Mouse (Mus musculus) Patski (cell line): ENCODE results near the gene Pax8. TPM values are rescaled to one million over a fixed set of nuclear protein-coding genes. Genes with fewer than 3 reads are reported as not detected.

ENCODE experiments used
- ATAC-seq: fragments of 100-300 bp; one replicate; pipeline ENCODE4 v1.8.0; 2021
- CTCF ChIA-PET: fragments of 350-600 bp; sonication (Branson Sonifier 250); formaldehyde crosslinking; loops from one replicate; lab custom pipeline; 2022; ENCODE audit warnings: inconsistent platforms; lab: Charles Lee
- POLR2A ChIA-PET: fragments of 350-600 bp; sonication (Branson Sonifier 250); formaldehyde crosslinking; loops from one replicate; lab custom pipeline; 2022; ENCODE audit warnings: antibody characterized with exemption, inconsistent platforms; lab: Charles Lee
- DNase-seq: peaks from one replicate; pipeline ENCODE4 v3.0.0-alpha.2; 2011; ENCODE audit warnings: low read depth, low spot score
- H3K27me3 ChIP-seq: fragments of 371-371 bp; one replicate; pipeline ENCODE4 v1.5.1; 2021
- CTCF ChIP-seq: fragments of 100-300 bp; IDR thresholded peaks from one replicate; pipeline ENCODE4 v1.5.1; 2021
- in situ Hi-C: fragments of 300-500 bp; cut with MboI; formaldehyde crosslinking; loops from 3 replicates; pipeline ENCODE4 v1.11.1; 2018; ENCODE audit warnings: low pct_unique_long_range_greater_than_20kb, mixed read lengths
- polyA plus RNA-seq: library from polyadenylated mRNA; unstranded; gene quantifications from one replicate; pipeline ENCODE4 v1.2.3, GENCODE M21; 2021

The Pax8 gene
- polyA plus RNA-seq, 1 experiment from 2014 or later = 219 TPM

DNA sequence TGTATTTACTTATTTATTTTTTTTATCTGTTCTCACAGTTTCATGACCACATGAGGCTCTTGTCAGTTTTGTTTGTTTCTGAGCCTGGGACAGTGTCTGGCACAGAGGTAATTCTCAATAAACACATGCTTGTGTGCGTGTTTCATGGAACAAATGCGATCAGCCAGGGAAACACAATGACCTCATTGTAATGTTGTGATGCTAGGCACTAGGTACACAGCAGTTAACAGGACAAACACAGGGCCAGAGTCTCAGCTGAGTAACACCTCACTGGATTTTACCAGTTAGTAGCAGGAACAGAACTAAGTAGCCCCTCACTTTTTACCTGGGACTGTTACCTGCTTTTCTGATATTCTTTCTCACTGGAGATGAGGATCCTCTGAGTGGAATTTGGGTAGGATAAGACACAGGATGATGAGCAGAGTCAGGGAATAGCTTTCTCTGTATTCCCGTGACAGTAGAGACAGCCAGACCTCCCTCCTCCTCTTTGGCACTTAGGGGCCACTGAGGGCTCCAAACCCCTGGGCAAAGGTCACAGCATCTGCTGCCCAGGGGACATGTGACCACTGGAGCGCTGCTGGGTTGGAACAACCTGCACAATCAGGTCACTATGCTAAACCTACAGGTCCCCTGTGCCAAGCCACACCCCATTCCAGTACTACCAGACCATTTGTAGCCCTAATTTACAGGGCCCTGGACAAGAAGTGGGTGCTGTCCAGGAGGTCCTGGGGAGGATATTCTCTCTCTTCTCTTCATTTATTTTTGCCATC is 11.8 kb upstream of the Pax8 start:
- in situ Hi-C loops = no loop called here
- TF ChIP-seq CTCF = no peak
- H3K27me3 ChIP-seq = no peaks in the 10 kb centered on the region
- ATAC-seq (no peak), DNase-seq (no peak)
- CTCF ChIA-PET = no interaction called here
- POLR2A ChIA-PET = interaction anchor here (0.6 kb wide), 1 partner anchor 16 kb away, joined by 3 read pairs; no protein-coding TSS in a partner anchor

DNA sequence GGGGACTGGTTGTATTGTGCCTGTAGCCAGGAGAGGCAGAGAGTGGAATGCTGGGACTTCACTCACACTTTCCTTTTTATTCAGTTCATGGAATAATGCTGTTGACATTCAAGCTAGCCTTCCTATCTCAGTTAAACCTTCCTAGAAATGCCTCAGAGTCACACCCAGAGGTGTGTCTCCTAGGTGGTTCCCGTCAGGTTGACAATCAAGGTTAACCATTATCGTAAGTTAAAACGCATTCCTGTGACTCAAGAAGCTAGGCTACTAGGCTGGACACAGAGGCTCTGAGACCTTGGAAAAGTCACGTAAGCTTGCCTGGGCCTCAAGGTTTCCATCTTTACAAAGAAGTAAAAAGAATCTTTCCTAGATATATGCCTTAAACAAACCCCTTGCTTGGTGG is 10.0 kb upstream of the Pax8 start:
- TF ChIP-seq CTCF = no peak
- CTCF ChIA-PET = interaction anchor here (1.1 kb wide), 1 partner anchor 11 kb away, joined by 3 read pairs; no protein-coding TSS in a partner anchor
- POLR2A ChIA-PET = no interaction called here
- in situ Hi-C loops = no loop called here
- no peak for ATAC-seq
- DNase-seq = no peak
- H3K27me3 ChIP-seq = no peaks in the 10 kb centered on the region

DNA sequence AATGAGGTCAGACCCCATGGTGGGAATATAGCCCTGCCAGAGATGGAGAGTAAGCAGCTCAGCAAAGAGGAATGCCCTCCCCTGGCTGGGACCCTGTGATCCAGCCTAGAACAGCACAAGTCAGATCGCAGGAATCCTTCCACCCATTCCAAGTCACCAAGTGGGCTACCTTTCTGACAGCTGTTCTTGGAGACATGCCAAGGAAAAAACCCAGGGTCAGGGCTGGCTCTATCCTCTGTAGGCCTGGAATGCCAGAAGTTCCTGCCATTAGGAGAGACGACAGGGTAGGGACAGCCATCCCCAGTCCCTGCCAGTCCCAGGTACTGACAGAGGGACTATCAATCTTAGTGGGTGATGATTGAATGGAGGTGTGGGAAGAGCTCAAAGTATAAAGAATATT is 4.5 kb upstream of the Pax8 start:
- POLR2A ChIA-PET = interaction anchor here (0.8 to 2.9 kb wide), 8 partner anchors 12 to 86 kb away, joined by 3 to 10 read pairs (median 5); no protein-coding TSS in a partner anchor
- CTCF ChIA-PET = interaction anchor here (1.1 to 3.4 kb wide), 5 partner anchors 9 to 88 kb away, joined by 3 to 18 read pairs (median 6); no protein-coding TSS in a partner anchor
- in situ Hi-C loops = loop anchor here (10.0 kb wide), 2 partner anchors 65 to 165 kb away; no protein-coding TSS in a partner anchor
- TF ChIP-seq CTCF = no peak
- DNase-seq (peak; percentile 90), ATAC-seq (peak; percentile 84)
- no peaks in the 10 kb centered on the region for H3K27me3 ChIP-seq

DNA sequence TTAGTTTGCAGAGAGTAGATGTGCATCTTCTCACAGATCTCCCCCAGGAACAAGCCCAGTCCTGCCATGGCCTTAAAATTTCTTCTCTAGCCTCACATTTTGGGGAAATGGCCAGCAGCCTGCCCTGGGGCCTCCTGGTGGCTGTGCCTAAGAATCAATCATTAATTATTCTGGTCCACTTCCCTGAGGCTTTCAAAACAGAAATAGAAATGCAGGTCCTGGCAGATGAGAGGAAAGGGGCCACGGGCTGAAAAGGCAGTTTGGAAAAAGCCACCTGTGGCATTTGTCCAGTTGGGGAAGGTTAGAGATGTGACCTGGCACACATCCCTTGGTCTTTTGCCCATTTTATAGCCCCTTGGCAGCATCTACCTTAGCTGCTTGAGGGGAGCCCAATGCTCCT is 3.8 kb upstream of the Pax8 start:
- no peaks in the 10 kb centered on the region for H3K27me3 ChIP-seq
- no peak for TF ChIP-seq CTCF
- in situ Hi-C loops = loop anchor here (10.0 kb wide), 2 partner anchors 64 to 164 kb away; no protein-coding TSS in a partner anchor
- ChIA-PET CTCF (interaction anchor here (0.9 to 3.4 kb wide), 5 partner anchors 8 to 60 kb away, joined by 3 to 18 read pairs (median 3); no protein-coding TSS in a partner anchor), POLR2A (interaction anchor here (1.3 to 2.9 kb wide), 6 partner anchors 11 to 85 kb away, joined by 3 to 10 read pairs (median 6); no protein-coding TSS in a partner anchor)
- ATAC-seq (peak; percentile 16), DNase-seq (no peak)

DNA sequence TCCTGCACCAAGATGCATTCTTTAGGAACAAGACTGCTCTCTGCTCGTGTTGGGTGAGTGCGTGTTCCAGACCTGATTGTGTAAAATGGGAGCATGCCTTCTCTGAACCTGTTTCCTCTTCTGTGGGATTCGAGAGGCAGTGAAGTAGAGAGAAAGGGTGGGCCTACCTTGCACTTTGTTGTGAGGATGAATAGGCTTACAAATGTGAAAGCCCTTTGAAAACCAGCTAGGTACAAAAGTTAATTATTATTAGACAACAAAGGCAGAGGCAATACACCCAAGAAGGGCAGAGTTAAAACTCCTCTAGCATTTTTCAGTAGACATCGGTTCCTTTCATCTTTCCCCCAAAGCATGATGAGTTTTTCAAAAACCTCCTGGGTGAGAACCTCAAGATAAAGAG is 3.2 kb upstream of the Pax8 start:
- no peak for TF ChIP-seq CTCF
- ATAC-seq (no peak), DNase-seq (no peak)
- ChIA-PET CTCF (interaction anchor here (0.9 to 2.5 kb wide), 5 partner anchors 10 to 89 kb away, joined by 3 to 6 read pairs (median 3); no protein-coding TSS in a partner anchor), POLR2A (interaction anchor here (0.8 to 2.9 kb wide), 2 partner anchors 10 to 85 kb away, joined by 3 to 10 read pairs; no protein-coding TSS in a partner anchor)
- in situ Hi-C loops = loop anchor here (10.0 kb wide), 2 partner anchors 64 to 164 kb away; no protein-coding TSS in a partner anchor
- H3K27me3 ChIP-seq = no peaks in the 10 kb centered on the region

DNA sequence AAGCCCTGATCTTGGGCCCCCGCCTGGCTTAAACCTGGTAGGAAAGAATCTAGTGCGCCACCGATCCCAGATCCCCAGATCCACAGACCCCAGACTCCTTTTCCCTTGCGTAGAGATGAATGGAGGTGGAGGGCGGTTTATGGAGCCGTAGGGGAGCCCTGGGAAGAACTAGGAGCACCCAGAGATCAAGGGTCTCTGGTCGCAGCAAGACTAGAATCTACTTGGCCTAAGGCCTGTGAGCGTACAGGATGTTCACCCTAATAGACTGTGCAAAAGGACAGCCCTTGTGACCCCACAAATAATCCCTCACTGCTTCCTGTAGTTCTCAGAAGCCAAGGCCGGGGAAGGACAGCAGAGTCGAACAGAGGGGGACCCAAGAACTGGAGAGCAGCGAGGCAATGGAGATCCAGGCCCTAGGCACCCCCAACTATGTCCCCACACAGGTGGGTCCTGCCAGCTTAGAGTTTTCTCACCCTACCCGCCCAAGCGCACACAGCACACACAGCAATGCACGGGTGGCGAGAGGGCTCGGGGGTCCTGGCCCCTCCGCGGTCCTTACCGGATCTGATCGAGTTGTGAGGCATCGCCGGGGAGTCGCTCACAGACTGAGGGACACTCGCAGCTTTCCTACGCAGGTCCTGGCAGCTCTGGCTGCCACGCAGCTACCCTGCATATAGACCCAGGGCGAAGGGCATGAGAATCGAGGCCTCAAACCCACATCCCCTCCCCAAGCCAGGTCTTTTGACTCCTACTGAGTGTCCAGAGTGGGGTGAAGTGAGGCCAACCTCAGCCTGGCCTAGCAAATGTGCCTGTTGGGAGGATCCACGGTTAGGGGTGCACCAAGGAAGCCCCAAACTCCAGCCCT is 653 bp downstream of the Pax8 start:
- ChIA-PET POLR2A (interaction anchor here (0.7 to 4.8 kb wide), 19 partner anchors 9 to 93 kb away, joined by 3 to 32 read pairs (median 4); no protein-coding TSS in a partner anchor), CTCF (interaction anchor here (1.0 to 1.9 kb wide), 4 partner anchors 11 to 88 kb away, joined by 3 to 8 read pairs (median 6); no protein-coding TSS in a partner anchor)
- no peaks in the 10 kb centered on the region for H3K27me3 ChIP-seq
- TF ChIP-seq CTCF = no peak
- DNase-seq (no peak), ATAC-seq (peak; percentile 9)
- in situ Hi-C loops = loop anchor here (5.0 to 25.0 kb wide), 4 partner anchors 60 to 1312 kb away; partner anchors contain the start of genes Mastl and Yme1l1

DNA sequence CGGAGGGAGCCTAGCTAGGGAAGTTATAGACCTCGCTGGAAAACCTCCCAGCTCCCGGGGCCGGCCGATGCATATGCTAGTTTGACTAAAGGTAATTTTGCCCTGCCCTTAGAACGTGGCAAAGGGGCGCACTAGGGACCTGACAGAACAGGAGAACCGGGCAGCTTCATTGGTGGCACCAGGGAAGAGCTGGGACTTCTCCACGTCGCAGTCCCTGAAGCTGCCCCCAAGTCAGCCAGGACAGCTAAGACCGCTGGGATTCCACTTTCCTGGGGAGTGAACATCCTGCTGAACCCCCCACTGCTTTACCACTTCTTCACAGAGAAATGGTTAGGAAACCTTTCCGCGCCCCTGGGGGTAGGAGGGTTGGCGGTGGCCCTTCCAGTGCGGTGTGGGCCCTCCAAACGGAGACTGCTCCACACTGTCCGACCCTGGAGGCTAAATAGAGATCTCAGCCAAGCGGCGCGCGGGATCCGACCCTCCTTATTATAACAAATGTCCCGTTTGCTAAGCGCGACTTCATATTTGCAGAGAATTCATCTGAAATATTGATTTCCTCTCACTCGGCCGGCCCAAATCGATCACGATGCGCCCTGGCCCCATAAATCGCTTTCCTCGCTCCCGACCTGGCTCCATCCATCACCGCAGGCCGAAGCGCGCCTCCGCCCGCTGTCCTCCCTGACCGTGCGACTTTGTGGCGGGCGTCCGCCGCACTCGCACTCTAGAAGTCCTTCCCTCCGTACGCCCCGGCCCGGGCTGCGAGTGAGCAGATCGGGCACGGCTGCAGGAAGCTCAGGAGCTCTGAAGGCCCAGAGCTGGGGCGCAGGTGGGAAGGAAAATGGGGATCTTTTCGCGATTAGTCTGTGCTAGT is 1.5 kb downstream of the Pax8 start:
- no peak for DNase-seq
- no peak for TF ChIP-seq CTCF
- no peak for ATAC-seq
- H3K27me3 ChIP-seq = no peaks in the 10 kb centered on the region
- ChIA-PET CTCF (interaction anchor here (0.9 to 1.9 kb wide), 6 partner anchors 10 to 89 kb away, joined by 3 to 8 read pairs (median 4); no protein-coding TSS in a partner anchor), POLR2A (interaction anchor here (0.6 to 4.8 kb wide), 21 partner anchors 7 to 94 kb away, joined by 3 to 32 read pairs (median 3); no protein-coding TSS in a partner anchor)
- in situ Hi-C loops = loop anchor here (5.0 to 25.0 kb wide), 4 partner anchors 59 to 1312 kb away; partner anchors contain the start of genes Mastl and Yme1l1

DNA sequence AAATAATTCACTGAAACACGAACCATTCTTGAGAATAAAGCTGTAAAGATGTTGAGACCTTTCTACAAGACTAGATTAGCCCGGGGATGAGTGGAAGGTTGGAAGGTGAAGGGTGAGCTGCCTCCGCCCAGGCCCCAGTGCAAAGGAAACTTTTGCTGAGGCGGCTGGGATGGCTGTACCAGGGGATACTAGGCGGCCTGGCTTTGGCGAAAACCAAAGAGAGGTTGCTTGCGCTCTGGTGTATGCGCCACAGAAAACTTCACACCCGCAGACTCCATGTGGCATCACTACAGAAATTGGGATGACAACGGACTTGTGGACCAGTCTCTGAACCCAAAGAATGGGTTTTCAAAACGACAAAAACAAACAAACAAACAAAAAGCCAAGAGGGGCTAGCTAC is 2.7 kb downstream of the Pax8 start:
- ChIA-PET CTCF (interaction anchor here (1.1 to 1.8 kb wide), 3 partner anchors 10 to 90 kb away, joined by 3 to 5 read pairs (median 3); no protein-coding TSS in a partner anchor), POLR2A (interaction anchor here (0.9 to 4.8 kb wide), 11 partner anchors 8 to 96 kb away, joined by 3 to 32 read pairs (median 4); no protein-coding TSS in a partner anchor)
- in situ Hi-C loops = loop anchor here (5.0 to 25.0 kb wide), 4 partner anchors 58 to 1310 kb away; partner anchors contain the start of genes Mastl and Yme1l1
- no peak for TF ChIP-seq CTCF
- DNase-seq = no peak
- no peaks in the 10 kb centered on the region for H3K27me3 ChIP-seq
- ATAC-seq = no peak
